Mouse (Mus musculus): ENCODE results near the gene Slit3. TPM values are rescaled to one million over a fixed set of nuclear protein-coding genes. Genes with fewer than 3 reads are reported as not detected.

The Slit3 gene
- polyA plus RNA-seq, 1 experiment from 2014 or later, result 24.1 TPM

DNA sequence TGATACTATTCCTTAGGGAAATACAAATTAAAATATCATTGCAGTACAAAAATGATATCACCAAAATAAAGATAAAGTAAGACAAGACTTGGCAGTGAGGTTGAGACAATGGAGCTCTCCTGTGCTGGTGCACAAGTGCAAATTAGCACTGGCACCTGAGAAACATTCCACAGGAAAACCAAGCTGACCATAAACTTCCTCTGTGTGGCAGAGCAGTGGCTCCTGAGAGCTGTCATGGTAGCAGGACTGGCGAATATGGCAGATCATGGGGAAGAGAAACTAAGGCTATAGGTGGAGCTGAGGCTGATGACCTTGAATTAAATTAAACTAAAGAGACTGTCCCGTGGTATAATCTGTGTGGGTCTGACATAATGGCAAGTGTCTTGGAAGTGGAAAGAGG is 33.6 kb upstream of the Slit3 start:
- no peak overlapping the region for H3K4me2 ChIP-seq (ENCODE audit: low read depth, low read length)
- H3K27me3 ChIP-seq (replicated peaks; ENCODE audit: control insufficient read depth, insufficient read depth, low read length), result no peaks in the 10 kb centered on the region
- H3K9ac ChIP-seq (ENCODE audit: low read depth, low read length), result no peak overlapping the region
- no peak for ATAC-seq (ENCODE audit: low read depth)
- H3K4me3 ChIP-seq (ENCODE audit: low read depth, low read length), result no peak overlapping the region
- peaks cover 3% of the 10 kb centered on the region; the same call in 1 of the 2 replicates for H3K4me1 ChIP-seq (ENCODE audit: control insufficient read depth, insufficient read depth, low read length)
- H3K36me3 ChIP-seq (ENCODE audit: control insufficient read depth, insufficient read depth, low read length), result no peaks in the 10 kb centered on the region
- no peak overlapping the region for H3K27ac ChIP-seq (replicated peaks; ENCODE audit: low read depth, low read length)
- DNase-seq (ENCODE audit: low spot score), result no peak
- no peaks in the 10 kb centered on the region for H3K9me3 ChIP-seq (ENCODE audit: control insufficient read depth, low read length)
- 70% methylated on average over 2 of the region's 2 CpGs for WGBS

- 57% methylated on average over 1 of the region's 1 CpGs for WGBS
- Histone ChIP-seq H3K4me3 (ENCODE audit: low read depth, low read length) (no peak overlapping the region), H3K27ac (replicated peaks; ENCODE audit: low read depth, low read length) (no peak overlapping the region), H3K9ac (ENCODE audit: low read depth, low read length) (no peak overlapping the region), H3K9me3 (ENCODE audit: control insufficient read depth, low read length) (no peaks in the 10 kb centered on the region), H3K4me1 (ENCODE audit: control insufficient read depth, insufficient read depth, low read length) (peaks cover 3% of the 10 kb centered on the region; the same call in 1 of the 2 replicates), H3K4me2 (ENCODE audit: low read depth, low read length) (no peak overlapping the region), H3K27me3 (replicated peaks; ENCODE audit: control insufficient read depth, insufficient read depth, low read length) (no peaks in the 10 kb centered on the region), H3K36me3 (ENCODE audit: control insufficient read depth, insufficient read depth, low read length) (no peaks in the 10 kb centered on the region)
- no peak for ATAC-seq (ENCODE audit: low read depth)
- DNase-seq (ENCODE audit: low spot score), result no peak
Measured at GRCm38 (mm10) chr11:35088136-35088535, 32.9 kb upstream of the Slit3 start.

- H3K4me3 ChIP-seq (ENCODE audit: low read depth, low read length), result no peak overlapping the region
- DNase-seq (ENCODE audit: low spot score) (no peak), ATAC-seq (ENCODE audit: low read depth) (no peak)
- no peak overlapping the region for H3K4me2 ChIP-seq (ENCODE audit: low read depth, low read length)
- H3K27me3 ChIP-seq (replicated peaks; ENCODE audit: control insufficient read depth, insufficient read depth, low read length), result no peaks in the 10 kb centered on the region
- 76% methylated on average over 13 of the region's 13 CpGs for WGBS
- no peak overlapping the region for H3K27ac ChIP-seq (replicated peaks; ENCODE audit: low read depth, low read length)
- H3K9ac ChIP-seq (ENCODE audit: low read depth, low read length), result no peak overlapping the region
- H3K9me3 ChIP-seq (ENCODE audit: control insufficient read depth, low read length), result no peaks in the 10 kb centered on the region
- no peaks in the 10 kb centered on the region for H3K36me3 ChIP-seq (ENCODE audit: control insufficient read depth, insufficient read depth, low read length)
- H3K4me1 ChIP-seq (ENCODE audit: control insufficient read depth, insufficient read depth, low read length), result no peaks in the 10 kb centered on the region; the same call in 1 of the 2 replicates
Measured at GRCm38 (mm10) chr11:35090629-35091335, 30.2 kb upstream of the Slit3 start.

DNA sequence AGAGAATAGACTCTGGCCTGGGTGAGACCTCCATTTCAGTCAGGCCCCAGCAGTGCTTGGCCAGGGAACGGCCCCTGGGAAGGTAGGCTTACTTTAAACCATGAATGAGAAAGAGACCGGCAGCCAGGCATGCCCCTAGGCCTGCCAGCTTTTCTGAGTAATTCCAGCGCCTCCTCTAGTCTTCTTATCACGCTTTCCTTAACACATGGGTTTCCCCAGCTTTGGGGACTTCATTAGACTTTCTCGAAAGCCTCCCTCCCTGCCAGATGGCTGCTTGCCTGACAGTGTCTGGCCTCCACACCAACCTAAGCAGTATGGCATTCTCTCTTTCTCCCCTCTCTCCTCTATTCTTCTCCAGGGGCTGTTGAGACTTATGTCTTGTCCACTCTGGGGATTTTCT is 24.5 kb upstream of the Slit3 start:
- Histone ChIP-seq H3K4me3 (ENCODE audit: low read depth, low read length) (no peak overlapping the region), H3K27me3 (replicated peaks; ENCODE audit: control insufficient read depth, insufficient read depth, low read length) (no peaks in the 10 kb centered on the region), H3K9ac (ENCODE audit: low read depth, low read length) (no peak overlapping the region), H3K4me2 (ENCODE audit: low read depth, low read length) (no peak overlapping the region), H3K4me1 (ENCODE audit: control insufficient read depth, insufficient read depth, low read length) (no peaks in the 10 kb centered on the region), H3K9me3 (ENCODE audit: control insufficient read depth, low read length) (no peaks in the 10 kb centered on the region), H3K27ac (replicated peaks; ENCODE audit: low read depth, low read length) (no peak overlapping the region), H3K36me3 (ENCODE audit: control insufficient read depth, insufficient read depth, low read length) (no peaks in the 10 kb centered on the region)
- no peak for DNase-seq (ENCODE audit: low spot score)
- ATAC-seq (ENCODE audit: low read depth), result no peak
- WGBS, result 58% methylated on average over 5 of the region's 5 CpGs

- H3K4me3 ChIP-seq (ENCODE audit: low read depth, low read length), result no peak overlapping the region
- no peak overlapping the region for H3K9ac ChIP-seq (ENCODE audit: low read depth, low read length)
- H3K9me3 ChIP-seq (ENCODE audit: control insufficient read depth, low read length), result no peaks in the 10 kb centered on the region
- no peak overlapping the region for H3K27ac ChIP-seq (replicated peaks; ENCODE audit: low read depth, low read length)
- DNase-seq (ENCODE audit: low spot score) (no peak), ATAC-seq (ENCODE audit: low read depth) (no peak)
- no peaks in the 10 kb centered on the region for H3K27me3 ChIP-seq (replicated peaks; ENCODE audit: control insufficient read depth, insufficient read depth, low read length)
- H3K36me3 ChIP-seq (ENCODE audit: control insufficient read depth, insufficient read depth, low read length), result no peaks in the 10 kb centered on the region
- H3K4me1 ChIP-seq (ENCODE audit: control insufficient read depth, insufficient read depth, low read length), result 0 out of 2 replicates have a peak, but pooled peaks cover 5% of the 10 kb centered on the region
- H3K4me2 ChIP-seq (ENCODE audit: low read depth, low read length), result no peak overlapping the region
- 25% methylated on average over 4 of the region's 4 CpGs for WGBS
Measured at GRCm38 (mm10) chr11:35109781-35110180, 11.2 kb upstream of the Slit3 start.

DNA sequence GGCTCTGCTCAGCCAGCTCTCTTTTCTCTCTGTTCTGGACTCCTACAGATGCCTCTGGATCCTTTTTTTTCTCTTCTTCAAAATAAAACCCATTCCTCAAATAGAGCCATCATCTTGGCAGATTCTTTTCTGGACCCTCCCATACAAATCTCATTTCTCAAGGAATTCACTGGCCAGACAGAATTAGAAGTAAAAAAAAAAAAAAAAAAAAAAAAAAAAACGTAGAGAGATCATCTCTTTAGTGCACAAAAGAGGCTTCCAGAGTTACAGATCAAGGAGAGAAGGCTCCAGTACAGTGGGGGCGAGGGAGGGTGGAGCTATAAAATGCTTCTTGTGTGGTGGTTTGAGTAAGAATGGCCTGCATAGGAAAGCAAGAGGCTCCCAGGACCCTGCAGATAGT is 10.2 kb upstream of the Slit3 start:
- no peak overlapping the region for H3K27ac ChIP-seq (replicated peaks; ENCODE audit: low read depth, low read length)
- no peak overlapping the region for H3K4me3 ChIP-seq (ENCODE audit: low read depth, low read length)
- no peaks in the 10 kb centered on the region for H3K9me3 ChIP-seq (ENCODE audit: control insufficient read depth, low read length)
- DNase-seq (ENCODE audit: low spot score) (no peak), ATAC-seq (ENCODE audit: low read depth) (no peak)
- no peak overlapping the region for H3K4me2 ChIP-seq (ENCODE audit: low read depth, low read length)
- WGBS, result 52% methylated on average over 2 of the region's 2 CpGs
- H3K9ac ChIP-seq (ENCODE audit: low read depth, low read length), result no peak overlapping the region
- 0 out of 2 replicates have a peak, but pooled peaks cover 5% of the 10 kb centered on the region for H3K4me1 ChIP-seq (ENCODE audit: control insufficient read depth, insufficient read depth, low read length)
- H3K27me3 ChIP-seq (replicated peaks; ENCODE audit: control insufficient read depth, insufficient read depth, low read length), result no peaks in the 10 kb centered on the region
- no peaks in the 10 kb centered on the region for H3K36me3 ChIP-seq (ENCODE audit: control insufficient read depth, insufficient read depth, low read length)

- ATAC-seq (ENCODE audit: low read depth) (no peak), DNase-seq (ENCODE audit: low spot score) (no peak)
- 43% methylated on average over 1 of the region's 1 CpGs for WGBS
- Histone ChIP-seq H3K27me3 (replicated peaks; ENCODE audit: control insufficient read depth, insufficient read depth, low read length) (no peaks in the 10 kb centered on the region), H3K27ac (replicated peaks; ENCODE audit: low read depth, low read length) (no peak overlapping the region), H3K4me2 (ENCODE audit: low read depth, low read length) (no peak overlapping the region), H3K4me1 (ENCODE audit: control insufficient read depth, insufficient read depth, low read length) (0 out of 2 replicates have a peak, but pooled peaks cover 5% of the 10 kb centered on the region), H3K36me3 (ENCODE audit: control insufficient read depth, insufficient read depth, low read length) (no peaks in the 10 kb centered on the region), H3K4me3 (ENCODE audit: low read depth, low read length) (no peak overlapping the region), H3K9ac (ENCODE audit: low read depth, low read length) (no peak overlapping the region), H3K9me3 (ENCODE audit: control insufficient read depth, low read length) (no peaks in the 10 kb centered on the region)
Measured at GRCm38 (mm10) chr11:35113290-35113689, 7.7 kb upstream of the Slit3 start.

GRCm38 (mm10) chr11:35116436-35116835 is 4.6 kb upstream of the Slit3 start:
- 83% methylated on average over 3 of the region's 3 CpGs for WGBS
- no peak overlapping the region for H3K9ac ChIP-seq (ENCODE audit: low read depth, low read length)
- no peak for ATAC-seq (ENCODE audit: low read depth)

DNA sequence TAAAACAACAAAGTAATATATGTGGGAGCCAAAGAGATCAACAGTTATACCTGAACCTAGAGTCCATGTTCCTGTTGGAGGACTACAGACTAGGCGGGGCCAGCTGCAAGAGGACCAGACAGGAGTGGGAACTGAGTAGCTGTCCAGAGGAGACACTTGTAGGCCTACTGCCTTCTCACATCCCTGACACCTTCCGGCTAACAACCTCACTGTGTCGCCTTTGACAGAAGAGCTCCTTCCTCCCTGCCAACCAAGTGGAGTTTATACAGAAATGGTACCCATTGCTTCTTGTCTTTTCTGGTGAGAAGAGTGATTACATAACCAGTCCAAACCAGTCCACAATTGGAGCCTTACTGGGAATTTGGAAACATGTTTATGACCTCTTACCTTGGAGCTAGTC is 3.2 kb upstream of the Slit3 start:
- no peak for ATAC-seq (ENCODE audit: low read depth)
- no peak overlapping the region for H3K4me2 ChIP-seq (ENCODE audit: low read depth, low read length)
- DNase-seq (ENCODE audit: low spot score), result no peak
- H3K9me3 ChIP-seq (ENCODE audit: control insufficient read depth, low read length), result no peaks in the 10 kb centered on the region
- H3K9ac ChIP-seq (ENCODE audit: low read depth, low read length), result no peak overlapping the region
- H3K27me3 ChIP-seq (replicated peaks; ENCODE audit: control insufficient read depth, insufficient read depth, low read length), result peaks cover 14% of the 10 kb centered on the region
- WGBS, result 88% methylated on average over 3 of the region's 3 CpGs
- H3K4me3 ChIP-seq (ENCODE audit: low read depth, low read length), result no peak overlapping the region
- H3K36me3 ChIP-seq (ENCODE audit: control insufficient read depth, insufficient read depth, low read length), result no peaks in the 10 kb centered on the region
- H3K4me1 ChIP-seq (ENCODE audit: control insufficient read depth, insufficient read depth, low read length), result peaks cover 17% of the 10 kb centered on the region
- no peak overlapping the region for H3K27ac ChIP-seq (replicated peaks; ENCODE audit: low read depth, low read length)

More at GRCm38 (mm10) chr11:35116436-35116835, 4.6 kb upstream of the Slit3 start:
- H3K4me1 ChIP-seq (ENCODE audit: control insufficient read depth, insufficient read depth, low read length), result peaks cover 17% of the 10 kb centered on the region
- no peak overlapping the region for H3K27ac ChIP-seq (replicated peaks; ENCODE audit: low read depth, low read length)
- H3K36me3 ChIP-seq (ENCODE audit: control insufficient read depth, insufficient read depth, low read length), result no peaks in the 10 kb centered on the region
- H3K4me3 ChIP-seq (ENCODE audit: low read depth, low read length), result no peak overlapping the region
- H3K9me3 ChIP-seq (ENCODE audit: control insufficient read depth, low read length), result no peaks in the 10 kb centered on the region
- no peak for DNase-seq (ENCODE audit: low spot score)
- H3K27me3 ChIP-seq (replicated peaks; ENCODE audit: control insufficient read depth, insufficient read depth, low read length), result peaks cover 11% of the 10 kb centered on the region; the same call in 1 of the 2 replicates
- no peak overlapping the region for H3K4me2 ChIP-seq (ENCODE audit: low read depth, low read length)
